Mouse (Mus musculus) bone marrow macrophage, adult 2 months (primary cell): Measurements from ENCODE around the gene Slc25a13.

Source experiments
- CTCF ChIP-seq: IDR thresholded peaks from 2 replicates; pipeline ENCODE4 v1.5.1; 2012; ENCODE audit warnings: low read depth, mild to moderate bottlenecking, low read length, moderate library complexity
- POLR2A ChIP-seq: IDR thresholded peaks from 2 replicates; pipeline ENCODE4 v1.6.1; 2012; ENCODE audit warnings: mild to moderate bottlenecking, low read depth, low read length, borderline replicate concordance

DNA sequence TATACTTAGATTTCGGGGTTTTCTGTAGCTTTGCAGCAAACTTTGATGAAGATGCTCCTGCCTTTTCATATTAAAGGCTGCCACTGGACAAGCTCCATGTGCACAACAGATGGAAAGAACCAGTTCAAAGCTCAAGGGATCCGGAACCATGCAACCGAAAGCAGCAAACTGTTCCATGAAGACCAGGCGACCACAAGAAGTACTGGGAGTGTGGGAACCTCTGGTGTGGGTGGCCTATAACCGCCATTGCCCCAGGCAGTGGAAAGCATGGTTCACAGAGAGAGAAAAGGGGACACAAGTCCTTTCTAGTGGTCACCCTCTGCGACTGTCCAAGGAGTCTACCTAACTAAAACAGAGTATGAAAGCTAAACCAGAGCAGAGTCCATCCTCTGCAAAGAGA, 66.2 kb downstream of the Slc25a13 start:
- no peak for TF ChIP-seq POLR2A
- TF ChIP-seq CTCF = no peak
